Mouse (Mus musculus) G1E (cell line): ENCODE measurements at regions not wholly inside any gene's neighbourhood (a gene's known extent, or its start where the extent isn't known, plus 50 kb on each side); places are given as distances from the start of the nearest gene placed in this dataset.

Experiments used
- ATAC-seq: 2 replicates; pipeline ENCODE4 v1.8.0; 2016; ENCODE audit warnings: mild to moderate bottlenecking; ENCODE audit not compliant: insufficient number of reproducible peaks, poor library complexity, low FRiP score, severe bottlenecking; ENCODE audit errors: extremely low read depth
- DNase-seq: peaks from one replicate; pipeline ENCODE4 v3.0.0; 2012; ENCODE audit warnings: low spot score
- H3K27me3 ChIP-seq: 2 replicates; pipeline ENCODE4 v1.6.1; 2012; ENCODE audit warnings: mild to moderate bottlenecking, low read length, inconsistent platforms; ENCODE audit not compliant: insufficient read depth
- H3K36me3 ChIP-seq: replicated peaks from 2 replicates; pipeline ENCODE3; 2012; ENCODE audit warnings: mild to moderate bottlenecking, inconsistent platforms
- H3K4me1 ChIP-seq: 2 replicates; pipeline ENCODE4 v1.6.1; 2012; ENCODE audit warnings: low read depth, low read length, inconsistent platforms, mixed read lengths; ENCODE audit not compliant: insufficient read depth
- H3K4me3 ChIP-seq: 2 replicates; pipeline ENCODE4 v1.5.1; 2012; ENCODE audit warnings: low read depth, mild to moderate bottlenecking, inconsistent platforms, low read length, moderate library complexity, mixed read lengths
- H3K9me3 ChIP-seq: replicated peaks from 2 replicates; pipeline ENCODE4 v1.6.1; 2012; ENCODE audit warnings: inconsistent platforms
- CTCF ChIP-seq: IDR thresholded peaks from 2 replicates; pipeline ENCODE4 v1.5.1; 2012; ENCODE audit warnings: low read depth, low read length, inconsistent platforms, mixed read lengths
- GATA1 ChIP-seq: IDR thresholded peaks from 2 replicates; pipeline ENCODE4 v1.6.1; 2012; ENCODE audit warnings: borderline replicate concordance, low read length, inconsistent platforms, mixed read lengths
- GATA2 ChIP-seq: IDR thresholded peaks from 2 replicates; pipeline ENCODE4 v1.6.1; 2012; ENCODE audit warnings: low read depth, low read length, inconsistent platforms, borderline replicate concordance
- POLR2AphosphoS5 ChIP-seq: IDR thresholded peaks from 2 replicates; pipeline ENCODE4 v1.6.1; 2012; ENCODE audit warnings: low read depth, low read length, inconsistent platforms; ENCODE audit not compliant: insufficient replicate concordance
- TAL1 ChIP-seq: conservative IDR thresholded peaks from 2 replicates; pipeline ENCODE4 v1.6.1; 2012; ENCODE audit warnings: low read depth, low read length, inconsistent platforms, mixed read lengths

GRCm38 (mm10) chr3:66506125-66506524, 209.5 kb upstream of the Veph1 start:
- ATAC-seq, result no peak
- Histone ChIP-seq H3K4me1 (no peaks in the 10 kb centered on the region), H3K36me3 (no peaks in the 10 kb centered on the region), H3K9me3 (no peaks in the 10 kb centered on the region), H3K27me3 (no peaks in the 10 kb centered on the region), H3K4me3 (no peak overlapping the region)
- TF ChIP-seq TAL1, result no peak
- TF ChIP-seq POLR2AphosphoS5, result no peak
- TF ChIP-seq CTCF, result no peak
- no peak for TF ChIP-seq GATA2
- TF ChIP-seq GATA1, result no peak
- no peak for DNase-seq

GRCm38 (mm10) chr3:66505476-66506076, 208.9 kb upstream of the Veph1 start:
- H3K9me3 ChIP-seq, result no peaks in the 10 kb centered on the region
- DNase-seq (no peak), ATAC-seq (no peak)
- no peaks in the 10 kb centered on the region for H3K27me3 ChIP-seq
- H3K4me1 ChIP-seq, result no peaks in the 10 kb centered on the region
- no peak overlapping the region for H3K4me3 ChIP-seq
- H3K36me3 ChIP-seq, result no peaks in the 10 kb centered on the region
- TF ChIP-seq GATA1, result no peak
- TF ChIP-seq GATA2, result no peak
- no peak for TF ChIP-seq TAL1

- H3K36me3 ChIP-seq, result no peaks in the 10 kb centered on the region
- ATAC-seq, result no peak
- no peaks in the 10 kb centered on the region for H3K27me3 ChIP-seq
- H3K4me1 ChIP-seq, result no peaks in the 10 kb centered on the region
- H3K4me3 ChIP-seq, result no peak overlapping the region
- no peak for TF ChIP-seq CTCF
- H3K9me3 ChIP-seq, result no peaks in the 10 kb centered on the region
- DNase-seq, result no peak
These were observed 208.1 kb upstream of the Veph1 start for GRCm38 (mm10) chr3:66504717-66505116.

GRCm38 (mm10) chr3:66503615-66504014, 207.0 kb upstream of the Veph1 start:
- TF ChIP-seq CTCF, result no peak
- no peak for TF ChIP-seq GATA1
- TF ChIP-seq POLR2AphosphoS5, result no peak
- TF ChIP-seq TAL1, result no peak
- TF ChIP-seq GATA2, result no peak

GRCm38 (mm10) chr3:66501865-66502264, 205.2 kb upstream of the Veph1 start:
- no peaks in the 10 kb centered on the region for H3K36me3 ChIP-seq
- ATAC-seq, result no peak
- H3K27me3 ChIP-seq, result no peaks in the 10 kb centered on the region
- TF ChIP-seq GATA2, result no peak
- no peak for TF ChIP-seq GATA1
- no peak for TF ChIP-seq TAL1
- TF ChIP-seq CTCF, result no peak
- no peak for TF ChIP-seq POLR2AphosphoS5
- no peak overlapping the region for H3K4me3 ChIP-seq
- H3K4me1 ChIP-seq, result no peaks in the 10 kb centered on the region
- DNase-seq, result no peak
- H3K9me3 ChIP-seq, result no peaks in the 10 kb centered on the region

More at GRCm38 (mm10) chr3:66503615-66504014, 207.0 kb upstream of the Veph1 start:
- no peaks in the 10 kb centered on the region for H3K9me3 ChIP-seq
- H3K4me3 ChIP-seq, result no peak overlapping the region
- H3K4me1 ChIP-seq, result no peaks in the 10 kb centered on the region
- ATAC-seq, result no peak
- H3K36me3 ChIP-seq, result no peaks in the 10 kb centered on the region
- no peak for DNase-seq
- no peaks in the 10 kb centered on the region for H3K27me3 ChIP-seq

GRCm38 (mm10) chr3:66494442-66495113, 197.9 kb upstream of the Veph1 start:
- Histone ChIP-seq H3K4me3 (no peak overlapping the region), H3K9me3 (no peaks in the 10 kb centered on the region), H3K36me3 (no peaks in the 10 kb centered on the region), H3K4me1 (no peaks in the 10 kb centered on the region), H3K27me3 (no peaks in the 10 kb centered on the region)
- TF ChIP-seq POLR2AphosphoS5, result no peak
- no peak for TF ChIP-seq GATA2
- TF ChIP-seq GATA1, result no peak
- TF ChIP-seq CTCF, result no peak
- no peak for TF ChIP-seq TAL1
- DNase-seq (no peak), ATAC-seq (no peak)
